Mouse (Mus musculus): ENCODE results near the gene Hc. TPM values are rescaled to one million over a fixed set of nuclear protein-coding genes. Genes with fewer than 3 reads are reported as not detected.

The Hc gene
- polyA plus RNA-seq, 1 experiment from 2014 or later = 1.1 TPM

DNA sequence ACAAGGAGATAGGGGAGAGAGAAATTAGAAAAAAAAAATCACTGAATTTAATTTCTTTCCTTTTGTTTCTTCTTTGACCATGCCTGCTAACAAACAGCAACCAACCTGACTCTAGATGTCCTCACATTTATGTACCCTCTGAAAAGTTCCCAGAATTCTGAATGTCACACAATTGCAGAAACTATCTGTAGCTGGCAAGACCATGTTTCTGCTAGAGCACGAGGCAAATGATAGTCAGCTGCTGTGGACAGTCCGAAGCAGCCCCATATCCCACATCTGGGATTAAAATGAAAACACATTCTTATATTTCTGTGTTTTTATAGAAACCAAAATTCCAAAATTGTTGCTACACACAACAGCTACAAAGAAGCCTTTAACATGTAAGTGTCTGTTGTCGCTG is 40.2 kb upstream of the Hc start, which contains the start of gene AI182371:
Gene AI182371 (minus strand): TSS at position 101 of the 400 bp plus-strand sequence.
- Histone ChIP-seq H3K4me2 (ENCODE audit: low read length) (no peak within 1 kb of the TSS), H3K9ac (ENCODE audit: low read depth, low read length) (no peak within 1 kb of the TSS), H3K4me3 (ENCODE audit: low read depth, low read length) (no peak within 1 kb of the TSS), H3K4me1 (ENCODE audit: control insufficient read depth, insufficient read depth, low read length) (no peaks in the 10 kb centered on the region), H3K27ac (ENCODE audit: low read length) (no peak within 1 kb of the TSS), H3K36me3 (ENCODE audit: control insufficient read depth, insufficient read depth, low read length) (no peaks in the 10 kb centered on the region), H3K27me3 (ENCODE audit: control insufficient read depth, insufficient read depth, low read depth, low read length) (no peaks in the 10 kb centered on the region), H3K9me3 (replicated peaks; ENCODE audit: control insufficient read depth, low read length, poor library complexity, severe bottlenecking) (no peaks in the 10 kb centered on the region)
- 95% methylated on average over 3 of the region's 3 CpGs for WGBS
- no peak for ATAC-seq

DNA sequence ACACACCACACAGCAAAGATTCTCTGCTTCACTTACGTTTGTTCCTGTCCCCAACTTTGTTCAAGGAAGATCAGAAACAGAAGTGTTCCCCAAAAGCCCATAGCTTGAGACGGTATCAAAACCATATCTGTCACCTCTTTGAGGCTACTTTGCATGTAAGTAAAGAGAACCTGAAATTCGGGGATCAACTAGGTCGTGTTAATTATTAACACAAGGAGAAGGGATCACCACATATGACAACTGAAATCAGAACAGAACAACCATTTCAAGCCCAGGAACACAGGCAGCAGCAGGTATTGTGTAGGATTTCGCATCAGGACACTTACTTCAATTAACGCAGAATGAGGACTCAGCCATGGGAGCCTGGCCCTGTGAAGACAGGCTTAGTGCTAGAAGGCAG is 39.3 kb upstream of the Hc start:
- Histone ChIP-seq H3K4me1 (ENCODE audit: control insufficient read depth, insufficient read depth, low read length) (no peaks in the 10 kb centered on the region), H3K27me3 (ENCODE audit: control insufficient read depth, insufficient read depth, low read depth, low read length) (no peaks in the 10 kb centered on the region), H3K27ac (ENCODE audit: low read length) (no peak overlapping the region), H3K36me3 (ENCODE audit: control insufficient read depth, insufficient read depth, low read length) (no peaks in the 10 kb centered on the region), H3K4me3 (ENCODE audit: low read depth, low read length) (no peak overlapping the region), H3K9me3 (replicated peaks; ENCODE audit: control insufficient read depth, low read length, poor library complexity, severe bottlenecking) (no peaks in the 10 kb centered on the region), H3K9ac (ENCODE audit: low read depth, low read length) (no peak overlapping the region), H3K4me2 (ENCODE audit: low read length) (no peak overlapping the region)
- no peak for ATAC-seq
- WGBS = 86% methylated on average over 6 of the region's 6 CpGs

DNA sequence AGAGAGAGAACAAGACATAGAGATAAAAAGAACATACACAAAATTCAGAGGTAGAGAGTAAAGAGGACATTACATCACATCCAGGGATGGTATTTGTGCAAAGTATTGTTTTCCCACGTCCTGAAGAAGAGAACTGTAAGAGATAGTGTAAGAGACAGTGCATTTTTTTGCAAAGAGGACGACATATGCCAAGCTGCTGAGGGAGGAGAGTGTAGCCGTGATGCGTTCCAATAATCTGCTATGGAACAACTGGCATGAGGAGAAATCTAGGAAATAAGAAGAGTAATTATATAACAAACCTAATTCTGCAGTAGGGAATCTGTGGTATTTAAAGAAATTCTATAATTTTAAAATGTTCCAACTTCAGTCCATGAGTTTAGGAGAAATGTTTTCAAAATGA is 26.2 kb upstream of the Hc start:
- Histone ChIP-seq H3K4me1 (ENCODE audit: control insufficient read depth, insufficient read depth, low read length) (no peaks in the 10 kb centered on the region), H3K4me3 (ENCODE audit: low read depth, low read length) (no peak overlapping the region), H3K9me3 (replicated peaks; ENCODE audit: control insufficient read depth, low read length, poor library complexity, severe bottlenecking) (no peaks in the 10 kb centered on the region), H3K27me3 (ENCODE audit: control insufficient read depth, insufficient read depth, low read depth, low read length) (no peaks in the 10 kb centered on the region), H3K27ac (ENCODE audit: low read length) (no peak overlapping the region), H3K4me2 (ENCODE audit: low read length) (no peak overlapping the region), H3K9ac (ENCODE audit: low read depth, low read length) (no peak overlapping the region), H3K36me3 (ENCODE audit: control insufficient read depth, insufficient read depth, low read length) (no peaks in the 10 kb centered on the region)
- no peak for ATAC-seq
- 78% methylated on average over 4 of the region's 4 CpGs for WGBS

DNA sequence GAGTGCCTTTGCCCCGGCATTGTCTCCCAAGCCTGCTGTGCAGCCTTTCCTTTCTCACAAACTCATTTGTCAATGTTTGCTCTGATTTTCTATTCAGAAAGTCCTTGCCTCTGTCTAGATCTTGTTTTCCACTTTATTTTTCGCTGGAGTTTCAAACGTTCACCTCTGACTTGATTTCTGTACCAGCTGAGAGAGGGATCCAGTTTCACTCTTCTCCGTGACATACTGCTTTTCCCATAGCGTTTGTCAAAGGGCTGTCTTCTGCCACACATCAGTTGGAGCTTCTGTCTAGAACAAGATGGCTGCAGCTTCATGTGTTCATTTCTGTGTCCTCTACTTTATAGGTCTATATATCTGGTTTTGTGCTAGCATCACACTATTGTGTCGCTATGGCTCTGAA is 17.9 kb upstream of the Hc start:
- no peak overlapping the region for H3K27ac ChIP-seq (ENCODE audit: low read length)

DNA sequence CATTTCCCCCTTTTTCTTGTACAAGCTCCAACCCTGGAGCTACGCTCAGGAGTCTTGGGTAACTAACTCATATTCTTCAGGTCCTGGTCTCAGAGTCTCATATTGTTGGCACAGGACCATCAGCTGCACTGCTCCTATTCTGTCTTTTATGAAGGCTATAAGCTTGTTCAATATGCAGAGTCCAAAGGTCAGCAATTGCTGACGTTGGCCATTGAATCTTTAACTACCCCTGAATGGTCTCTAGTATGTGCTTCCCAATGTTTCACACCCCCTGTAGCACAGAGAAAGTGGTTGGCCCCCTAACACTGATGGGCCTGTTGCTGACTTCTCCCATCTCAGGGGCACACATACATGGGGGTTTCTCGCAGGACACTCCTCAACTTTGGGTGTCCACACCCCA is 13.1 kb upstream of the Hc start:
- WGBS = 89% methylated on average over 3 of the region's 3 CpGs

More for the DNA sequence above, 17.9 kb upstream of the Hc start:
- no peaks in the 10 kb centered on the region for H3K27me3 ChIP-seq (ENCODE audit: control insufficient read depth, insufficient read depth, low read depth, low read length)
- WGBS = 67% methylated on average over 6 of the region's 6 CpGs
- H3K9ac ChIP-seq (ENCODE audit: low read depth, low read length) = no peak overlapping the region
- H3K36me3 ChIP-seq (ENCODE audit: control insufficient read depth, insufficient read depth, low read length) = no peaks in the 10 kb centered on the region
- no peak overlapping the region for H3K4me3 ChIP-seq (ENCODE audit: low read depth, low read length)
- H3K4me2 ChIP-seq (ENCODE audit: low read length) = no peak overlapping the region
- H3K9me3 ChIP-seq (replicated peaks; ENCODE audit: control insufficient read depth, low read length, poor library complexity, severe bottlenecking) = no peaks in the 10 kb centered on the region
- no peak for ATAC-seq
- H3K4me1 ChIP-seq (ENCODE audit: control insufficient read depth, insufficient read depth, low read length) = no peaks in the 10 kb centered on the region

DNA sequence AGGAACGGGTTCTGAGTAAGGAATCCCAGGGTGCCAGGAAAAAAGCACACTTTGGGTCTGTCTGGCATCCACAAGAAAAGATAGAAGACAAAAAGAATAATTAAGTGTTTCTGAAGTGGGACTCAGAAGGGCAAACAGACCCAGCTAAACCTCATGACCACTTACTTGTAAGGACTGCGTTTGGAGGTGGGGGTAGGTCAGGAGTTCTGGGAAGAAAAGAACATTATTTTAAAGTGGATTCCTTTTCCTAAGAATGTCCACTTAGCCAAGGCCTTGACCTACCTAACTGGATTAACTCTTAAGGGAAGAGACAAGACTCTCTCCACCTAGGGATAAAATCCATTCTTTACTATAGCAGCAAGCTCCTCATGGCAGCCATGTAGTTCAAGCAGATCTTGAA is 11.3 kb upstream of the Hc start:
- Histone ChIP-seq H3K27ac (ENCODE audit: low read length) (no peak overlapping the region), H3K4me2 (ENCODE audit: low read length) (no peak overlapping the region), H3K9ac (ENCODE audit: low read depth, low read length) (no peak overlapping the region), H3K4me1 (ENCODE audit: control insufficient read depth, insufficient read depth, low read length) (no peaks in the 10 kb centered on the region), H3K27me3 (ENCODE audit: control insufficient read depth, insufficient read depth, low read depth, low read length) (no peaks in the 10 kb centered on the region), H3K4me3 (ENCODE audit: low read depth, low read length) (no peak overlapping the region), H3K36me3 (ENCODE audit: control insufficient read depth, insufficient read depth, low read length) (no peaks in the 10 kb centered on the region), H3K9me3 (replicated peaks; ENCODE audit: control insufficient read depth, low read length, poor library complexity, severe bottlenecking) (no peaks in the 10 kb centered on the region; the same call in 1 of the 2 replicates)
- no peak for ATAC-seq
- WGBS = 60% methylated on average over 2 of the region's 2 CpGs

More for the DNA sequence above, 13.1 kb upstream of the Hc start:
- Histone ChIP-seq H3K27ac (ENCODE audit: low read length) (no peak overlapping the region), H3K36me3 (ENCODE audit: control insufficient read depth, insufficient read depth, low read length) (no peaks in the 10 kb centered on the region), H3K9ac (ENCODE audit: low read depth, low read length) (no peak overlapping the region), H3K9me3 (replicated peaks; ENCODE audit: control insufficient read depth, low read length, poor library complexity, severe bottlenecking) (no peaks in the 10 kb centered on the region; the same call in 1 of the 2 replicates), H3K27me3 (ENCODE audit: control insufficient read depth, insufficient read depth, low read depth, low read length) (no peaks in the 10 kb centered on the region), H3K4me3 (ENCODE audit: low read depth, low read length) (no peak overlapping the region), H3K4me2 (ENCODE audit: low read length) (no peak overlapping the region), H3K4me1 (ENCODE audit: control insufficient read depth, insufficient read depth, low read length) (no peaks in the 10 kb centered on the region)
- no peak for ATAC-seq

DNA sequence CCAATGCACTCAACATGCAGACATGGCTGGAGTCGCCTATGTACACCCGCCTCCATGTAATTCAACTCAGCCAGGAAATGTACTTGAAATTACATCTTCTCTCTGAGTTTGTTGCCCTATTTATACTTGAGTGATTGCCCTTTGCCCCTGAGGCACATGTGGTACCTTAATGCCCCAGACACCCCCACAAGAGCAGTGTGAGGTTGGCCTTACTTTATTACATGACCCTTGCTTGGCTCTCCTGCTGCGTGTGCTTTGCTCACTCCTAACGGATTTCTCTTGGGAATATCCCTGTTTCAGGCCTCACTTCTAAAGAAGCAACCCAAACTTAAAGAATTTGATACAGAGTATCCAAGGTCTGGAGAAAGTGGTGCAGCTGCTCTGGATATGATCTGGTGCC is 9.0 kb upstream of the Hc start:
- 88% methylated on average over 4 of the region's 4 CpGs for WGBS

DNA sequence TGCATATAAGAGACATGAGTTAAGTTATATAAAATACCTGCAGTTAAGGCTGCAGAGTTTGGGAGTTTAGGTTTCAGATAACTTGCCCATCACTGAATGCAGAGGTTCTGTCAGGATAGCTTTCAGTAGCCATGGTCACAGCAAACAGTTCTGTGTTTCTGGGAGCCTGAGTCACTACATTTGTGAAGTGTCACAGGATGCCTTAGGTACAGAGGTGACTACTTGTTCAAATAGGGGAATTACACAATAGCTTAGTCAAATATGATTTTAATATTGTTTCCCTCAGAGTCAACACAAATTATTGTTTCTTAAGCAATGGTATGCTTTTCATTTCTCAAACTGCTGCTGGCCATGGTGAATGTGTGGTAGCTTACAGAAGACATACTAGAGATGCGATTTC is 7.9 kb upstream of the Hc start:
- no peaks in the 10 kb centered on the region; the same call in 1 of the 2 replicates for H3K9me3 ChIP-seq (replicated peaks; ENCODE audit: control insufficient read depth, low read length, poor library complexity, severe bottlenecking)
- no peaks in the 10 kb centered on the region for H3K4me1 ChIP-seq (ENCODE audit: control insufficient read depth, insufficient read depth, low read length)
- 94% methylated on average over 1 of the region's 1 CpGs for WGBS
- H3K9ac ChIP-seq (ENCODE audit: low read depth, low read length) = no peak overlapping the region
- no peak overlapping the region for H3K27ac ChIP-seq (ENCODE audit: low read length)
- H3K4me3 ChIP-seq (ENCODE audit: low read depth, low read length) = no peak overlapping the region
- H3K27me3 ChIP-seq (ENCODE audit: control insufficient read depth, insufficient read depth, low read depth, low read length) = no peaks in the 10 kb centered on the region
- H3K36me3 ChIP-seq (ENCODE audit: control insufficient read depth, insufficient read depth, low read length) = no peaks in the 10 kb centered on the region
- H3K4me2 ChIP-seq (ENCODE audit: low read length) = no peak overlapping the region
- no peak for ATAC-seq

More for the DNA sequence above, 9.0 kb upstream of the Hc start:
- Histone ChIP-seq H3K4me3 (ENCODE audit: low read depth, low read length) (no peak overlapping the region), H3K9ac (ENCODE audit: low read depth, low read length) (no peak overlapping the region), H3K36me3 (ENCODE audit: control insufficient read depth, insufficient read depth, low read length) (no peaks in the 10 kb centered on the region), H3K4me1 (ENCODE audit: control insufficient read depth, insufficient read depth, low read length) (no peaks in the 10 kb centered on the region), H3K4me2 (ENCODE audit: low read length) (no peak overlapping the region), H3K9me3 (replicated peaks; ENCODE audit: control insufficient read depth, low read length, poor library complexity, severe bottlenecking) (no peaks in the 10 kb centered on the region; the same call in 1 of the 2 replicates), H3K27ac (ENCODE audit: low read length) (no peak overlapping the region), H3K27me3 (ENCODE audit: control insufficient read depth, insufficient read depth, low read depth, low read length) (no peaks in the 10 kb centered on the region)
- no peak for ATAC-seq

DNA sequence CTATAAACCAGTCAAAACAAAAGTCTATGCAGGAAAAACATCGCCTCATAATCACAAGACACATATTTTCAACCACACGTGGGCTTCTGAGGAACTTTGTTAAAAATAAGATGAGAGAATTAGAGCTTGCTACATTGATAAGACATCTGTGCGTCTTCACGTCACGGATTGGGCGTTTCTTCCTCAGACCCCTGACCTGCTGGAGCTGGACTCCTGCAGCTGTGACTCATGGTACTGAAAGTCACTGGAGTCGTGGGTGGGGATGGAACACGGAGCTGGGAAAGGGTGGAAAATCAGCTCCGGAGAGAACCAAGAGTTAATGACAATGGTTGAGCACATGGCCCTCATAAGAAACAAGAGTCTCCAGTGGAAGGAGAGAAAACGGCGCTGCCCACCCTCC is 5.9 kb upstream of the Hc start:
- no peaks in the 10 kb centered on the region for H3K9me3 ChIP-seq (replicated peaks; ENCODE audit: control insufficient read depth, low read length, poor library complexity, severe bottlenecking)
- H3K4me1 ChIP-seq (ENCODE audit: control insufficient read depth, insufficient read depth, low read length) = no peaks in the 10 kb centered on the region
- no peak for ATAC-seq
- H3K27ac ChIP-seq (ENCODE audit: low read length) = no peak overlapping the region
- H3K4me3 ChIP-seq (ENCODE audit: low read depth, low read length) = no peak overlapping the region
- H3K9ac ChIP-seq (ENCODE audit: low read depth, low read length) = no peak overlapping the region
- H3K27me3 ChIP-seq (ENCODE audit: control insufficient read depth, insufficient read depth, low read depth, low read length) = no peaks in the 10 kb centered on the region
- no peaks in the 10 kb centered on the region for H3K36me3 ChIP-seq (ENCODE audit: control insufficient read depth, insufficient read depth, low read length)
- 94% methylated on average over 11 of the region's 11 CpGs for WGBS
- H3K4me2 ChIP-seq (ENCODE audit: low read length) = no peak overlapping the region
